Mouse (Mus musculus): ENCODE measurements at regions not wholly inside any gene's neighbourhood (a gene's known extent, or its start where the extent isn't known, plus 50 kb on each side); places are given as distances from the start of the nearest gene placed in this dataset.

DNA sequence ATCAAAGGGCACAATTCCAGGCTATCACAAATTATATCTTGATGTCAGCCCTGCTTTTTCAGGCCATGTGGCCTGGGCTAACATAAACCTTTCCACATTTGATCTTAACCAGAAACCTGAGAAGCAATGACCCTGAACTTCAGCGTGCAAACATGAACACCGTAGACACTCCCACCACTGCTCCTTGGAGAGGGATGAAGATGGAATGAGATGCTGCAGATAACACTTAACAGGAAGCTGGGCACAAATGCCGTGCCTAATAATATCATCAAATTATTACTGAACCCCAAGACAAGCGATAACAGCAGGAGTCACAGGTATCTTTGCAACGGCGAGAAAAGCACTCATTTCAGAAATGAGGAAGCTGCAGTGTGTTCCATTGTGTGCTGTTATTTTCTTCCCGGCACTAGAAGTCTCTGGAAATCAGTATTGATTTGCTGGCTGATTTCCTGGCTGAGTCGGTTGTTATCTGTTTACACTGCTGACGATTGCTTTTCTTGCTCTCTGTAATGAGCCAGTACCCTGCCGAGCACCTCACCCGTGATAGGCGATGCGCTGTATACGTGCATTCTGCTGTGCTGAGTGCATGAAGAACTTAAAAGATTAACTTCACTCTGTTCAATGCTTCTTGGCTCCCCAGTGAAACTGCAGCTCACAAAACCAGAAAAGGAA lies 91.0 kb downstream of the Gm21962 start:
- Histone ChIP-seq H3K4me3 (ENCODE audit: insufficient read depth, low read depth, low read length) (no peak overlapping the region), H3K27ac (ENCODE audit: insufficient read depth, low read depth, low read length) (no peak overlapping the region), H3K4me1 (ENCODE audit: control insufficient read depth, insufficient read depth, low read length) (no peaks in the 10 kb centered on the region)
- TF ChIP-seq POLR2A (IDR thresholded peaks at IDR 0.05; ENCODE audit: insufficient read depth, low read depth, low read length) = no peak
- WGBS = 44% methylated on average over 14 of the region's 14 CpGs

DNA sequence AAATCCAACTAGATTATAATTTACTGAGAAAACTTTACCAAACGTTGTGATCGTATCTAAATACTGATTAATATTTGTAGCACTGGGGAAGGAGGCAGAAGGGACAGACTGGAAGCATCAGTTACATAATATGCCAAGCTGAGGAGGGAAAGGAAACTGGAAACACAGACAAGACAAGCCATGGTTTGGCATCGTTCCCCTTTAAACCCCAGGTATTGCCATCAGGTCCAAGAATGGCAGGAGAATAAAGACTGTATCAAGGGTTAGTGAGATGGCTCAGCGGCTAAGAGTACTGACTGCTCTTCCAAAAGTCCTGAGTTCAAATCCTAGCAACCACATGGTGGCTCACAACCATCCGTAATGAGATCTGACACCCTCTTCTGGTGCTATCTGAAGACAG lies 92.1 kb downstream of the Gm21962 start:
- TF ChIP-seq POLR2A (IDR thresholded peaks at IDR 0.05; ENCODE audit: insufficient read depth, low read depth, low read length) = no peak
- TF ChIP-seq CTCF (IDR thresholded peaks at IDR 0.05; ENCODE audit: insufficient read depth, low read depth, low read length) = no peak
- WGBS = 92% methylated on average over 5 of the region's 5 CpGs
- Histone ChIP-seq H3K4me3 (ENCODE audit: insufficient read depth, low read depth, low read length) (no peak overlapping the region), H3K4me1 (ENCODE audit: control insufficient read depth, insufficient read depth, low read length) (no peaks in the 10 kb centered on the region), H3K27ac (ENCODE audit: insufficient read depth, low read depth, low read length) (no peak overlapping the region)

DNA sequence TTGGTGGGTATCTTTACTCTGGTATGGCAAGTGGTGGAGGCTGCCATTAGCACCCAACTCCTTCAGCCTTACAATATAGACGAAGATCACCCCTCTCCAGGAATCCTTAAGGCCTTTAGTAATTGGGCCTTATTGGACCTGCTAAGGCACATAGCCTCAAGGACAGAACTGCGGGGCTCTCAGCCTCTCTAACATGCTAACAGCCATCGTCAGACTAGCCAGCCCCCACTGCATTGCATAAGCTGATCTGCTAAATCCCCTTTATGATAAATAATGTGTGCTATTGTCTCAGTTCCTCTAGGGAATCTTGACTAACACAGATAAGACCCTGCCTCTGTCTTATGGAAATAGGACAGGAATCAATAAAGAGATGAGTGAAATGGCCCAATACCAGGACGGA lies 95.7 kb upstream of the H2afz start:
- Histone ChIP-seq H3K27ac (ENCODE audit: insufficient read depth, low read depth, low read length) (no peak overlapping the region), H3K4me3 (ENCODE audit: insufficient read depth, low read depth, low read length) (no peak overlapping the region), H3K4me1 (ENCODE audit: control insufficient read depth, insufficient read depth, low read length) (no peaks in the 10 kb centered on the region)
- 89% methylated on average over 4 of the region's 4 CpGs for WGBS
- no peak for TF ChIP-seq POLR2A (IDR thresholded peaks at IDR 0.05; ENCODE audit: insufficient read depth, low read depth, low read length)

DNA sequence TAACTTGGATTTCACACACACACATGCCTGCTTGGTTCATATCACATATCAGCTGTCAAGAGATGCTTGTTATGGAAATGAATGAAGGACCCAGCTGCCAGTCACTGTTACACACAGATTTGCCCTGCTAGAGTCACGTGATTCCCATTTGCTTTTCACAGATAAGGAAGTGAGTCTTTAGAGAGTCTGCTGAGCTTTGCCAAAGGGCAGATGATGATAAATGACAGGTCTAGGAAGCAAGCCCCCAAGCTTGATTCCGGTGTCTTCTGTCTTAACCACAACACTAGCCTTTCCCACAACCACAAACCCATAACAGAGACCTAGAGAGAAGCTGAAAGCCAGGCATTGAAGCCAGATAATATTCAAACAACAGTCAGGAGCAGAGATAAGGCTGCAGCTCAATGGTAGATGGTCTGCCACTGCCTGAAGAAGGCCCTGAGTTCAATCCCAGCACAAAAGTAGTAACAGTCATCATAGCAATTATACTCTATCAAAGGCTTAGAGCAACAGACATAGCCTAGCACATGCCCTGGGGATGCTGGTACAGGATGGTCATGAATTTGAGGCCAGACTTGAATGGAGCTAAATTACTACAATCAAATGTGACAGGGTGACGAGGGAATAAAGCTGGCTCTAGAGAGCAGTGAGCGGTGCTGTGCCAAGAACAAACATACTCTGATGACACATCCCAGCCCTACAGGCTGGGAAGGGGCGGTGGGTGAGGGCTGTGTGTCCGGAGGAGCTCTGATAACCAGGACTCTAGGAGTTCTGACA lies 89.0 kb upstream of the H2afz start:
- H3K4me3 ChIP-seq (ENCODE audit: insufficient read depth, low read depth, low read length) = no peak overlapping the region
- WGBS = 71% methylated on average over 6 of the region's 6 CpGs
- no peak overlapping the region for H3K27ac ChIP-seq (ENCODE audit: insufficient read depth, low read depth, low read length)
- H3K4me1 ChIP-seq (ENCODE audit: control insufficient read depth, insufficient read depth, low read length) = no peaks in the 10 kb centered on the region
- no peak for TF ChIP-seq CTCF (IDR thresholded peaks at IDR 0.05; ENCODE audit: insufficient read depth, low read depth, low read length)
- no peak for TF ChIP-seq POLR2A (IDR thresholded peaks at IDR 0.05; ENCODE audit: insufficient read depth, low read depth, low read length)

DNA sequence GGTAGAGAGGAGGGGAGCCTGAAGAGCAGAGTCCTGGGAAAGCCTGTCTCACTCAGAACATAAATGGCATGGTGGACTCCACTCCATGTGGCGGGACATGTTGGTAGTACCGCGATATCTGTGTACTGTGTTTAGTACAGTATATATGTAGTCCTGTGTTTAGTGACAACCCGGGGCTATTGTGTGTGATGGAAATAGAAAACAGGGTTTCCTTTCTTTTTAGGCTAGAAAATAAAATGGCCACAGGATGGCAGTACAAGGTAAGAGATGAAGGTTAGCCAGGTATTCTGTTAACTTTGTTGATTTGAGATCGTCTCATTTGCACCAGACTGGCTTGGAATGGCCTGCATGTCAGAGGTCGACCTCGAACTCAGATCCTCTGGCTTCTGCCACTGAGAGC lies 86.2 kb upstream of the H2afz start:
- H3K4me1 ChIP-seq (ENCODE audit: control insufficient read depth, insufficient read depth, low read length) = no peaks in the 10 kb centered on the region
- H3K27ac ChIP-seq (ENCODE audit: insufficient read depth, low read depth, low read length) = no peak overlapping the region
- H3K4me3 ChIP-seq (ENCODE audit: insufficient read depth, low read depth, low read length) = no peak overlapping the region
- TF ChIP-seq CTCF (IDR thresholded peaks at IDR 0.05; ENCODE audit: insufficient read depth, low read depth, low read length) = no peak
- TF ChIP-seq POLR2A (IDR thresholded peaks at IDR 0.05; ENCODE audit: insufficient read depth, low read depth, low read length) = no peak
- WGBS = 38% methylated on average over 7 of the region's 7 CpGs

DNA sequence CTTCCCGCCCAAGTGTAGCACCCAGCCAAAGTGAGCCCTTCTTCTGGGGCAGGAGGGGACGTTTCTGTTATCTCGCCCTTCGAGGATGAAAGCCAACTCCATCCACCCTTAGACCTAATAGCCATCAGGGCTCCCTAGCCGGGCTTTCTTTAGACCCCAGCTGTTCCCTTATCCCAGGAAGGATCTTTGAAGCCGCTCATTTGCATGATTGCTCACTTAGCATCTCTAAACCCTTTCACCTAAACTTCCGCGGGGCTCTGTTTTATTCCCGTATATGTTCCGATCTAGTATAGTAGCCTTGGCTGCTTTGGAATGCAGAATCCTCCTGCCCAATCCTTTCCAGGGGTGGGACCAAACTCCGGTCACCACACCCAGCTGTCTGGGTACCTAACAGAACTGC lies 84.3 kb upstream of the H2afz start:
- no peak overlapping the region for H3K27ac ChIP-seq (ENCODE audit: insufficient read depth, low read depth, low read length)
- 10% methylated on average over 11 of the region's 11 CpGs for WGBS
- TF ChIP-seq POLR2A (IDR thresholded peaks at IDR 0.05; ENCODE audit: insufficient read depth, low read depth, low read length) (no peak), CTCF (IDR thresholded peaks at IDR 0.05; ENCODE audit: insufficient read depth, low read depth, low read length) (no peak)
- H3K4me3 ChIP-seq (ENCODE audit: insufficient read depth, low read depth, low read length) = no peak overlapping the region
- H3K4me1 ChIP-seq (ENCODE audit: control insufficient read depth, insufficient read depth, low read length) = no peaks in the 10 kb centered on the region

DNA sequence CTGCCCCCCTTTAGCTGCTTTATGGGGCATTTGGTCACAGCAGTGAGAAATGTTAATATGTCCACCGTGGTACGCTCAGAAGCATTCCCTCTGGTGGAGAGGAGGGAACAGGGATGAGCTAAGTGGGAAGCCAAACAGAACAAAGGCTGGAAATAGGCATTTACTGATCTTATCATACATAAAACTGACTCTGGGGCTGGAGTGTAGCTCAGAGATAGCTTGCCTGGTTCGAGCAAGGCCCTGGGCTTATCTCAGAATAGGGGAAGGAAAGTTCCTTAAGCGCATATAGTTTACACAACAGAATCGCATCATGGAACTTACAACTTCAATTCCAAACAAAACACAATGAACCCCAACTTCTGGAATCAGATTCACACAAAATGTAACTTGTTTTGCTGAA lies 81.5 kb upstream of the H2afz start:
- H3K27ac ChIP-seq (ENCODE audit: insufficient read depth, low read depth, low read length) = no peak overlapping the region
- WGBS = 90% methylated on average over 5 of the region's 5 CpGs
- no peaks in the 10 kb centered on the region for H3K4me1 ChIP-seq (ENCODE audit: control insufficient read depth, insufficient read depth, low read length)
- TF ChIP-seq POLR2A (IDR thresholded peaks at IDR 0.05; ENCODE audit: insufficient read depth, low read depth, low read length) (no peak), CTCF (IDR thresholded peaks at IDR 0.05; ENCODE audit: insufficient read depth, low read depth, low read length) (no peak)
- no peak overlapping the region for H3K4me3 ChIP-seq (ENCODE audit: insufficient read depth, low read depth, low read length)

DNA sequence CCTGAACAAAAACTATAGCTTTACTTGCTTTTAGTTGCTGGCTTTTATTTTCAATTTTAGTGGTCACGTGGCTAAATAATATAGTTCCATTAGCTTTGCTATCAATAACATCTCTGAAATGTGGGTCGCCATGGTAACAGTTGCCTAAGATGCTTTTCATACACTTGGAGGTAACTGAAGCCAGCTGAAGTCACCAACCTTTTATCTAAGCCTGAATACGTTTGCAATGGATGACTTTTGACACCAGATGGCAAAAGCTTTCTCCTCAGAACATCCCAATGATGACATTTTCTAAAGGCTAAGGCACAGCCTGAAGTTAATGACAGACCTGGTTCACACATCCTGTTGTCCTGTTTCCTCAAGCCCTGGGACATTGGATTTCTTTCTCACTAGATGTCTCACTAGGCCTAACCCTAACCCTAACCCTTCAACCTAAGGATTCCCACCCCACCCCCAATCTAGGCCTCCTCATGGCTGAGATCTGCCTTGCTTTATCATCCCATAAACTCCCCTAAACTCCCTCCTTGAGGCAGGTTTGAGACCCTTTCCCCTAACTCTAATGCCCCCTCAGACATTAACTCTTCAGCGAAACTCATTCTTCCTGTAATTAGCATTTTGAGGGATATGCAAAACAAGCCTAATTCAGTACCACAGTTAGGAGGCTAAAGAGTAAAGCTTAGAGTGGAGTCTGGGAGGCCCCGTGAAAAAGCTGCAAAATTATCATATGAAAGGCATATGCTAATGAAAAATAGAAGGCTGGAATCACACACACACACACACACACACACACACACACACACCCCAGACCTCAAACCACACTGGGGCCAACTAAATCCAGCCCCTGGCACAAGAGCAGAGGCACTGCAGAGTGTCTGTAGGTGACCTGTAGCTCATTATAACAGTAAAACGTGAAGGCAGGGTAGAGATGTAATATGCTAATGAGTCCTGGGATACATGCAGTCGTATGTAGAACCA lies 80.1 kb upstream of the H2afz start:
- H3K4me1 ChIP-seq (ENCODE audit: control insufficient read depth, insufficient read depth, low read length) = no peaks in the 10 kb centered on the region
- no peak overlapping the region for H3K27ac ChIP-seq (ENCODE audit: insufficient read depth, low read depth, low read length)
- TF ChIP-seq POLR2A (IDR thresholded peaks at IDR 0.05; ENCODE audit: insufficient read depth, low read depth, low read length) = no peak
- TF ChIP-seq CTCF (IDR thresholded peaks at IDR 0.05; ENCODE audit: insufficient read depth, low read depth, low read length) = no peak
- H3K4me3 ChIP-seq (ENCODE audit: insufficient read depth, low read depth, low read length) = no peak overlapping the region
- WGBS = 57% methylated on average over 7 of the region's 7 CpGs

DNA sequence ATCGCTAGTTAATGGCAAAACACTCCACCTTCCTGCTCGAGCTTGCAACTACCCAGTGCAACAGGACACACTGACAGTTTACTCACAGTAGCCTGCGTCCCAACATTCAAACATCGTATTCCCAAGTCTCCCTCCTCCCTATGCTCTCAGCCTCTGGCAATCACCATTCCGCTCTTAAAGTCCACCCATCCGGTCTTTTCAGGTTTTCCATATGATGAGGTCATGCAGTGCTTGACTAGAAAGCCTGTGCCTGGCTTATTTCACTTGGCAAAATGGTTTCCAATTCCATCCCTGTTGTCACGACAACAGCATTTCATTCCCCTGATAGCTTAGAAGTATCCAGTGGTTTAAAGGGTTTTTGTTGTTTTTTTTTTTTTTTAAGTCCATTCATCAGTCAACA lies 79.1 kb upstream of the H2afz start:
- H3K4me3 ChIP-seq (ENCODE audit: insufficient read depth, low read depth, low read length) = no peak overlapping the region
- TF ChIP-seq POLR2A (IDR thresholded peaks at IDR 0.05; ENCODE audit: insufficient read depth, low read depth, low read length) (no peak), CTCF (IDR thresholded peaks at IDR 0.05; ENCODE audit: insufficient read depth, low read depth, low read length) (no peak)
- WGBS = 40% methylated on average over 7 of the region's 7 CpGs
- no peaks in the 10 kb centered on the region for H3K4me1 ChIP-seq (ENCODE audit: control insufficient read depth, insufficient read depth, low read length)
- H3K27ac ChIP-seq (ENCODE audit: insufficient read depth, low read depth, low read length) = no peak overlapping the region
